Mouse (Mus musculus) liver, adult 2 months (tissue): ENCODE data around the gene Nat9.
A peak's percentile ranks its signal among the peaks of the same experiment; 100 is the strongest.

Experiments
- CTCF ChIP-seq: fragments of 200-500 bp; IDR thresholded peaks from 2 replicates; pipeline ENCODE4 v1.5.1; 2011; ENCODE audit warnings: low read depth, low read length, control low read depth
- POLR2A ChIP-seq: fragments of 200-500 bp; IDR thresholded peaks from 2 replicates; pipeline ENCODE4 v1.6.1; 2011; ENCODE audit warnings: low read length, control low read depth; ENCODE audit not compliant: insufficient read depth; ENCODE audit errors: extremely low read depth

GRCm38 (mm10) chr11:115163568-115164150 is 24.0 kb downstream of the Nat9 start:
- TF ChIP-seq CTCF = 0 out of 2 replicates have a peak, but pooled peaks have one; percentile 21
- TF ChIP-seq POLR2A = no peak
